Mouse (Mus musculus) stomach, postnatal 0 days (tissue): ENCODE data around the gene Zfand4.

Experiments
- CTCF ChIP-seq: IDR thresholded peaks from 2 replicates; pipeline ENCODE4 v1.5.1; 2016; ENCODE audit warnings: antibody characterized with exemption, low read depth, mild to moderate bottlenecking, moderate library complexity
- EP300 ChIP-seq: optimal IDR thresholded peaks from 2 replicates; pipeline ENCODE3; 2016; ENCODE audit warnings: antibody characterized with exemption

- TF ChIP-seq CTCF (no peak), EP300 (no peak)
Observed at GRCm38 (mm10) chr6:116262824-116263223, 1.2 kb upstream of the Zfand4 start.
